Mouse (Mus musculus): ENCODE measurements around the gene Fbxw5.

- TF ChIP-seq POLR2A (IDR thresholded peaks at IDR 0.05; ENCODE audit: low read depth, low read length) = no peak
- TF ChIP-seq CTCF (IDR thresholded peaks at IDR 0.05; ENCODE audit: extremely low read depth, insufficient read length, insufficient replicate concordance, low read depth, low read length) = no peak
These were observed 12.4 kb upstream of the Fbxw5 start for GRCm38 (mm10) chr2:25487965-25488670.
